In genomic region chr4:45521705-45522582, GRCm38 (mm10) we compare ENCODE assay signal across 11 mouse cellular contexts. TPM values are rescaled to one million over a fixed set of nuclear protein-coding genes. Genes with fewer than 3 reads are reported as not detected.
DNase-seq lines count a peak whose midpoint lies in the region; ATAC-seq lines count a peak whose summit lies in the region.
"Had no signal": no experiment of that assay in that cellular context is flagged by ENCODE, and none has a peak within 500 bp of the region (broad histone marks: within the 10 kb centered on the region; RNA-seq: fewer than 3 reads in every experiment).

No protein-coding gene starts in this region.

- H3K36me3 ChIP-seq in heart, embryonic 10.5 days = peaks cover 20% of the 10 kb centered on the region
- peaks cover 15% of the 10 kb centered on the region for H3K36me3 ChIP-seq in kidney, embryonic 15.5 days
- H3K36me3 ChIP-seq in liver, embryonic 16.5 days (ENCODE audit: control insufficient read depth, insufficient read depth) = peaks cover 3% of the 10 kb centered on the region
- H3K36me3 ChIP-seq: forebrain, embryonic 12.5 days had no signal

- H3K4me1 ChIP-seq in heart, embryonic 10.5 days = peaks cover 85% of the 10 kb centered on the region
- H3K4me1 ChIP-seq in kidney, embryonic 15.5 days = peaks cover 64% of the 10 kb centered on the region
- peaks cover 68% of the 10 kb centered on the region for H3K4me1 ChIP-seq in liver, embryonic 16.5 days (ENCODE audit: control insufficient read depth, low read depth, low read length)

- H3K9ac ChIP-seq in kidney, embryonic 15.5 days = no peak overlapping the region
- peak overlapping the region; percentile 23 for H3K9ac ChIP-seq in liver, embryonic 16.5 days (ENCODE audit: low read depth, low read length)
- H3K9ac ChIP-seq: forebrain, embryonic 12.5 days had no signal

- H3K9me3 ChIP-seq in heart, embryonic 10.5 days = no peaks in the 10 kb centered on the region
- no peaks in the 10 kb centered on the region for H3K9me3 ChIP-seq in kidney, embryonic 15.5 days (replicated peaks)
- no peaks in the 10 kb centered on the region for H3K9me3 ChIP-seq in liver, embryonic 16.5 days (replicated peaks; ENCODE audit: control insufficient read depth, low read length)
- H3K9me3 ChIP-seq: forebrain, embryonic 12.5 days had no signal

- no peaks in the 10 kb centered on the region for H3K27me3 ChIP-seq in heart, embryonic 10.5 days (ENCODE audit: insufficient read depth, poor library complexity, severe bottlenecking)
- H3K27me3 ChIP-seq in kidney, embryonic 15.5 days = no peaks in the 10 kb centered on the region
- H3K27me3 ChIP-seq in liver, embryonic 16.5 days (ENCODE audit: control insufficient read depth, insufficient read depth, low read depth, low read length) = no peaks in the 10 kb centered on the region
- H3K27me3 ChIP-seq: forebrain, embryonic 12.5 days had no signal

- H3K4me2 ChIP-seq in kidney, embryonic 15.5 days = no peak overlapping the region
- peak overlapping the region; percentile 65 for H3K4me2 ChIP-seq in liver, embryonic 16.5 days (ENCODE audit: low read depth, low read length)
- H3K4me2 ChIP-seq: forebrain, embryonic 12.5 days had no signal

- no peak for ATAC-seq in kidney, embryonic 15.5 days (replicated peaks; ENCODE audit: low FRiP score)
- peak; percentile 87 for ATAC-seq in liver, embryonic 16.5 days (ENCODE audit: low read depth)

- 43% methylated on average over 9 of the region's 9 CpGs for WGBS in heart, embryonic 10.5 days
- WGBS in kidney, embryonic 15.5 days = 51% methylated on average over 9 of the region's 9 CpGs
- 26% methylated on average over 9 of the region's 9 CpGs for WGBS in liver, embryonic 16.5 days (ENCODE audit: insufficient replicate concordance)

- H3K4me3 ChIP-seq in heart, embryonic 10.5 days = no peak overlapping the region
- H3K4me3 ChIP-seq in kidney, embryonic 15.5 days (replicated peaks) = no peak overlapping the region
- peak overlapping the region; percentile 30 for H3K4me3 ChIP-seq in liver, embryonic 16.5 days (ENCODE audit: low read depth, low read length)
- H3K4me3 ChIP-seq: forebrain, embryonic 12.5 days had no signal

- DNase-seq in heart, embryonic 10.5 days (ENCODE audit: low spot score) = peak; percentile 77
- DNase-seq in heart, postnatal 4 days = no peak
- DNase-seq in R1 (ENCODE audit: low read depth, low spot score) = peak; percentile 45
- no peak for DNase-seq in frontal cortex, postnatal 25 days (ENCODE audit: low spot score in 2 of 2)
- DNase-seq in cerebellum, adult 9-10 months = no peak
- DNase-seq in embryo, embryonic 10.5 days (ENCODE audit: low spot score) = no peak
- DNase-seq: lung, postnatal 36 days; thymus, postnatal 4 days had no signal

- peak overlapping the region; percentile 67; the same call in 1 of the 2 replicates for H3K27ac ChIP-seq in heart, embryonic 10.5 days
- peak overlapping the region; percentile 88 for H3K27ac ChIP-seq in kidney, embryonic 15.5 days
- H3K27ac ChIP-seq in liver, embryonic 16.5 days (ENCODE audit: low read length) = peak overlapping the region; percentile 83
- H3K27ac ChIP-seq: forebrain, embryonic 12.5 days had no signal

RNA-seq across cellular contexts. Expression of gene Shb, which starts 10.3 kb away (rescaled TPM):
- polyA plus RNA-seq in heart, embryonic 10.5 days (2016; fragmentation: Nextera tagmentation; extraction: Ambion mirVana) = 8.2 and 8.3 TPM in 2 replicates
- total RNA-seq in heart, postnatal 4 days (2021) = 10 to 100 TPM; 69.3 to 70.9 TPM
- polyA plus RNA-seq in kidney, embryonic 15.5 days (2015; fragmentation: Nextera tagmentation; extraction: Ambion mirVana) = 3.8 and 4.9 TPM in 2 replicates
- polyA plus RNA-seq in liver, embryonic 16.5 days (2015; fragmentation: Nextera tagmentation; extraction: Ambion mirVana) = 1.4 and 1.5 TPM in 2 replicates

Comparison
In these comparisons a context has a peak if more than half of its experiments do, and no peak if none do; other contexts are left out.
1. DNase-seq: peak in heart, embryonic 10.5 days (single experiment) and R1 (single experiment); none in heart, postnatal 4 days (single experiment), frontal cortex, postnatal 25 days (0 of 2), cerebellum, adult 9-10 months (single experiment) and embryo, embryonic 10.5 days (single experiment).
2. Peak in every context shown above with its lines, with median percentiles within 50 percentile points of each other: H3K27ac ChIP-seq.